Mouse (Mus musculus): Measurements from ENCODE around the gene Adam19. TPM values are rescaled to one million over a fixed set of nuclear protein-coding genes. Genes with fewer than 3 reads are reported as not detected.

Gene Adam19
- 100 to 1,000 TPM; 107 to 132 TPM for total RNA-seq (2023)

DNA sequence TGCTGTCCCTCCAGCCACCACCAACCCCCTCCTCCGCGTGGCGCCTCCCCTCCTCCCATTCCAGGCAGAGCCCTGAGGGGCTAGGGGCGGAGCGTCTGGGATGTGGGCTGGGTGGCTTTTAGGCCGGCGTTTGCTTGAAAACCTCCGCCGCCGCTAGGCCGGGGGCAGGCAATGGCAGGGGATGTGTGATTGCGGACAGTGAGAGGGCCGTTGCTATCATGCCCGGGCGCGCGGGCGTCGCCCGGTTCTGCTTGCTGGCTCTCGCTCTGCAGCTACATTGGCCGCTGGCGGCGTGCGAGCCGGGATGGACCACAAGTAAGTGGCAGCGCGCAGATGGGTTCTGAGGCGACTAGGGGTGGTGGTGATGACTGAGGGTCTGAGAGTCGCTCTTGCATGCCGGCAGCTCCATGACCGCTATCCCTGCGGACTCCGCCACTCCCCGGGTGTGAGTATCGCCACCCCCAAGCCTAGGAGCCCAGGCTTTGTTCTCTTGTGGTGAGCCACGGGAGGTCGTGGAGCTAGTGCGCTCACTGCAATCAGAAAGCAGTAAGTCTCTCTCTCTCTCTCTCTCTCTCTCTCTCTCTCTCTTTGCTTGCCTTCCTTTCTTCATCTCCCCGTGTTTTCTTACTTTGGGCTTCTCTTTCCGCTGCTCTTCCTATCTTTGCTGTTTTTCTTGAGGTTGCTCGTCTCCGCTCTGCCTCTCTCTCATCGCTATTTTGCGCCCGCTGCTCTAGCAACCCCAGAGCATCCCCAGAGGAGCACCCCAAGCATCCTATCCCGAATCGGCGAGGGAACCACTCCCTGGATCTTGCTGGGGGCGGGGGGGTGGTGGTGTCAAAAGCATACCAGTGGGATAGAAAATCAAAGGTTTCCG, at the start of gene Adam19:
TSS of gene Adam19 (plus strand) at position 97 of the 874 bp plus-strand sequence.

DNA sequence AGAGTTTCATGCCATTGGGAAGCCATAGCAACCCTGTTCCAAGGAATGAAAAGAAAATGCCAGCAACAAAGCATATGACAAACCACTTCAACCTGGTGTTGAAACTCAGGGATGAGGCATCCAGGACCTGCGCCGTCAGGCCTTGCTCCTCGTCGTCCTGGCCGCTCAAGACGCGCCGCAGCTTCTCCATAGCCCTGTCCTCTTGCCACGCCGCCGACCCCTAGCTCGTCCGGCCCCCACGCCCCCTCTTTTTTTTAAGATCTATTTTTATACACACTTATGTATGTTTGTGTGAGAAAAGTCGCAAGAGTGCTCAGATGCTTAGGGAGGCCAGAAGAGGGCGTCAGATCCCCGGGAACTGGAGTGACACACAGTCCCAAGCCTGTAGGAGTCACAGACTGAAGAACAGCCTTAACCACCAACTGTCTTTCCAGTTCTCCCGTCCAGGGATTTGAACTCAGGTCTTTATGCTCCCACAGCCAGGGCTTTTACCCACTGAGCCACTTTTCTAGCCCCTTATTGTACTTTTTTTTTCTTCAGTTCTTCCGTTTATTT, 3.6 kb upstream of the Adam19 start, which contains the start of gene Gm12166:
TSS of gene Gm12166 (minus strand) at position 217 of the 555 bp plus-strand sequence.

GRCm38 (mm10) chr11:46165866-46166585, 110.2 kb downstream of the Adam19 start, which contains the start of gene Nipal4:
TSS of gene Nipal4 (minus strand) at chr11:46166508.

Other genes with a start within 250 kb of the Adam19 start
- gene Clint1, start 203.9 kb upstream of the Adam19 start, total RNA-seq (2023): 100 to 1,000 TPM; 135 to 136 TPM
- 1 to 10 TPM; 4.0 to 4.2 TPM for gene Lsm11, start 111.1 kb upstream of the Adam19 start, total RNA-seq (2023)
- gene Thg1l, start 100.5 kb upstream of the Adam19 start, total RNA-seq (2023): 1 to 10 TPM; 4.2 to 5.1 TPM
- not detected for gene Sox30, start 75.7 kb upstream of the Adam19 start, total RNA-seq (2023)
- 1 to 10 TPM; 2.0 to 4.4 TPM for gene Gm12166, start 3.7 kb upstream of the Adam19 start, total RNA-seq (2023)
- not detected for gene Nipal4, start 110.5 kb downstream of the Adam19 start, total RNA-seq (2023)
- gene Fndc9, start 179.5 kb downstream of the Adam19 start, total RNA-seq (2023): not detected